Mouse (Mus musculus) forebrain, embryonic 14.5 days (tissue): ENCODE data around the gene Dnajc2. TPM values are rescaled to one million over a fixed set of nuclear protein-coding genes. Genes with fewer than 3 reads are reported as not detected.
"Not testable (repeated sequence)": the region's sequence is repeated elsewhere in the genome, so short reads cannot be mapped to it uniquely, and the experiment has no call there.

Experiments used
- ATAC-seq: fragments of 200-750 bp; cut with Nextera tagmentation; 2 replicates; pipeline ENCODE4 v1.8.0; 2017; ENCODE audit warnings: mild to moderate bottlenecking, moderate library complexity
- DNase-seq: peaks from one replicate; pipeline ENCODE4 v3.0.0-alpha.2; 2015; ENCODE audit warnings: low spot score
- H3K27ac ChIP-seq: fragments of 300-500 bp; sonication (generic); 2 replicates; pipeline ENCODE4 v1.5.1; 2014; ENCODE audit warnings: low read depth, mild to moderate bottlenecking, control low read depth, low read length, moderate library complexity
- H3K27me3 ChIP-seq: fragments of 300-500 bp; sonication (generic); replicated peaks from 2 replicates; pipeline ENCODE4 v1.6.1; 2014; ENCODE audit warnings: low read length, control low read depth, mixed read lengths; ENCODE audit not compliant: control insufficient read depth, insufficient read depth
- H3K36me3 ChIP-seq: fragments of 300-500 bp; sonication (generic); 2 replicates; pipeline ENCODE4 v1.6.1; 2014; ENCODE audit warnings: low read length, control low read depth; ENCODE audit not compliant: control insufficient read depth, insufficient read depth
- H3K4me1 ChIP-seq: fragments of 300-500 bp; sonication (generic); 2 replicates; pipeline ENCODE4 v1.6.1; 2014; ENCODE audit warnings: antibody characterized with exemption, low read length, control low read depth; ENCODE audit not compliant: control insufficient read depth, insufficient read depth
- H3K4me2 ChIP-seq: fragments of 300-500 bp; sonication (generic); 2 replicates; pipeline ENCODE4 v1.6.1; 2014; ENCODE audit warnings: mild to moderate bottlenecking, control low read depth, low read length
- H3K4me3 ChIP-seq: fragments of 300-500 bp; sonication (generic); 2 replicates; pipeline ENCODE4 v1.5.1; 2014; ENCODE audit warnings: low read depth, low read length, control low read depth
- H3K9ac ChIP-seq: fragments of 300-500 bp; sonication (generic); 2 replicates; pipeline ENCODE4 v1.6.1; 2014; ENCODE audit warnings: mild to moderate bottlenecking, low read length, control low read depth, moderate library complexity
- H3K9me3 ChIP-seq: fragments of 300-500 bp; sonication (generic); replicated peaks from 2 replicates; pipeline ENCODE4 v1.6.1; 2016; ENCODE audit warnings: low read length, control low read depth, mixed read lengths; ENCODE audit not compliant: control insufficient read depth
- WGBS: fragments of 180-500 bp; shearing (Covaris S2); extraction: QIAGEN DNeasy Blood & Tissue Kit; methylation state at CpG from one replicate; pipeline ENCODE4 v1.1.7; 2014; 5-methylcytosine and 5-hydroxymethylcytosine counted together
- polyA plus RNA-seq: library from polyadenylated mRNA; unstranded; fragments of >200 nt; fragmentation: Nextera tagmentation; extraction: Ambion mirVana; gene quantifications from 2 replicates; pipeline ENCODE4 v1.2.1, GENCODE M21; 2014

The Dnajc2 gene
- polyA plus RNA-seq, 1 experiment from 2014 or later: 66.8 TPM

DNA sequence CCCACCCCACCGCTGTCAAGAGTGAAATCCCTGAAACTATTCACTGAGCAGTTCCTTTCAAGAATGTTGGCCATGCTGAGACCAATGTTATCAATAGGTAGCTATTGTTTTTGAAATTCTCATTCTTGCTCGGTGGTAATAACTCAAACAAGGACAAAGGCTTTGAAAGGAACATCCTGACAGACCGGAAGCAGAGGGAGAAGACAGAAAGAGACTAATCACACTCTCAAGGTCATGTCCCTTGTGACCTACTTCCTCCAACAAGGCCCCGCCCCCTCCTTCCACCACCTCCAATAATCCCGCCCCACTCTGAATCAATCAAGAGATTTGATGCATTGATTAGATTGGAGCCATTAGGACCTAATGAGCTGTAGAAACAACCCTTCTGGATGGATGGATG, 66.5 kb downstream of the Dnajc2 start:
- 92% methylated on average over 5 of the region's 5 CpGs for WGBS
- H3K4me1 ChIP-seq: no peaks in the 10 kb centered on the region; the same call in 1 of the 2 replicates
- H3K36me3 ChIP-seq: no peaks in the 10 kb centered on the region
- H3K4me3 ChIP-seq: no peak overlapping the region
- H3K9me3 ChIP-seq: no peaks in the 10 kb centered on the region
- no peak overlapping the region for H3K9ac ChIP-seq
- no peak for ATAC-seq
- no peak overlapping the region for H3K4me2 ChIP-seq
- no peaks in the 10 kb centered on the region for H3K27me3 ChIP-seq
- DNase-seq: no peak
- H3K27ac ChIP-seq: no peak overlapping the region

DNA sequence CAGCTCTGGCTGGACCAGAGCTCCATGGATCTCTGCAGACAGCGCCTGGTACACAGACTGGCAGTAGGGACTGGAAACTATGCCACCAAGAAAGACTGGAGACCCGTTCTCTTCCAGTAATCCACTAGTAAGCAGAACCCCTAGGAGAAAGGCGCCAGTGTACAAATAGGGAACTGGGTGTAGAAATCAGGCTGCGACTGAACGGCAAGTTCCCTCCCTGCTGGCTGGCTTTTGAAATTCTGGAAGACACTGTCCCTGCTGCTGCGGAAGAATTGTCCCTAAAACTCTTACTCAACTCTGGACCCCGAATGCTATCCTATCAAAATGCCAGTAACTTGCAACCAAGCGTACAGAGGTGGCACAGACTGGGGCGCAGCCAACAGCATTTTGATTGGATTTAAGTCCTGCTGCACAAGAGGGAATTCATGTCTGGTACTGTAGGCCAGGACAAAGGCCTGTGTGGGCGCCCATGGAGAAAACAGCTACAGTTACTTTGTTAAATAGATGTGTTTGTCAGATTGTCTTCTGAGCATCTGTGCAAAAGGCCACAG, 67.8 kb downstream of the Dnajc2 start:
- Histone ChIP-seq H3K36me3 (no peaks in the 10 kb centered on the region), H3K9me3 (no peaks in the 10 kb centered on the region), H3K27ac (no peak overlapping the region), H3K4me3 (no peak overlapping the region), H3K4me2 (no peak overlapping the region), H3K4me1 (no peaks in the 10 kb centered on the region; the same call in 1 of the 2 replicates), H3K27me3 (no peaks in the 10 kb centered on the region), H3K9ac (no peak overlapping the region)
- WGBS: 69% methylated on average over 10 of the region's 10 CpGs
- peak; percentile 44 for DNase-seq
- no peak for ATAC-seq

DNA sequence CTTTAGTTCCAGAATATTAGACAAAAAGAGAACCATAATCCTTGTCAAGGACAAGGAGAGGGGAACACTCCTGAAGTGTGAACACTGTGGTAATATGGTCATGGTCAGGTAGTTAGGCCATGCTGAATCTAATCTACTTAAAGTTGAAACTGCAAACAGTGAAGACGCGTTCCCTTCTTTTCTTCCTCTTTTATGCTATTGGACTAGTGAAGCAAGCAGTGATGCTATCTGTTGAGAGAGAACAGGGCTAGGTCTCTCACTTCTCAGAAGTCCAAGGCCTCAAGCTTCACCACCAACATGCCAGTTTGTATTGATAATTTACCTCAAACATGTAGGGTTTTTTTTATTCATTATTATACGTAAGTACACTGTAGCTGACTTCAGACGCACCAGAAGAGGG, 70.6 kb downstream of the Dnajc2 start:
- no peaks in the 10 kb centered on the region; the same call in 1 of the 2 replicates for H3K4me1 ChIP-seq
- no peak overlapping the region for H3K9ac ChIP-seq
- 96% methylated on average over 4 of the region's 4 CpGs for WGBS

DNA sequence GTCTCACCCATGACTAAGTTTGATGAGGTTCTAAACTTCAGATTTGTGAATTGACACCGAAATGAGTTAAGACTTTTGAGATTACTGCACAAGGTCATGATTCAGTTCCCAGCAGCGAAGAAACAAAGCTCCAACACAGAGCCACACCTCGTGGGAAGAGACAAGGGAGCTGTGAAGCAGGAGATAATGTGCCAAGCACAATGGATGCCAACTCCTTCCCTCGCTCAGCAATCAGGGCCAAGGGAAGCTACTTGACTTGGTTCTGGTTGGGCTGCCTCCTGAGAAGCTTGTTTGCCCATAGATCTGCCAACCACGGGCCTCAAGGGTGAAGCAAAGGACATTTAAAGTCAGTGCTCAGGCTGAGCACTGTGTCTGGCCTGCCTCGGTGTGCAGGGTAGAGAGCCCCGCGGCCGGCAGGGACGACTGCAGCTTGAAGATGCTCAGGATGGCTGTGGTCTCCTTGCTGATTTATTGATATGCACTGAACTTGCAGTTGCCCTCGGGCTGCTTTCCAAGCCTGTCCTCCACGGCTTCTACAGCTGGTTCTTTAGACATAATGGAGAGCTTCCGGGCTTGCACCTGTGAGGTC, 72.8 kb downstream of the Dnajc2 start:
- H3K9ac ChIP-seq: no peak overlapping the region
- H3K27me3 ChIP-seq: no peaks in the 10 kb centered on the region
- no peak for DNase-seq
- H3K4me3 ChIP-seq: no peak overlapping the region
- ATAC-seq: no peak
- H3K27ac ChIP-seq: no peak overlapping the region
- H3K4me1 ChIP-seq: no peaks in the 10 kb centered on the region
- no peak overlapping the region for H3K4me2 ChIP-seq
- H3K9me3 ChIP-seq: no peaks in the 10 kb centered on the region
- 76% methylated on average over 13 of the region's 13 CpGs for WGBS
- no peaks in the 10 kb centered on the region for H3K36me3 ChIP-seq

More for the DNA sequence above, 70.6 kb downstream of the Dnajc2 start:
- H3K4me2 ChIP-seq: no peak overlapping the region
- H3K4me3 ChIP-seq: no peak overlapping the region
- H3K27me3 ChIP-seq: no peaks in the 10 kb centered on the region
- no peaks in the 10 kb centered on the region for H3K9me3 ChIP-seq
- ATAC-seq: no peak
- no peak for DNase-seq
- H3K36me3 ChIP-seq: no peaks in the 10 kb centered on the region
- no peak overlapping the region for H3K27ac ChIP-seq

- 83% methylated on average over 8 of the region's 8 CpGs for WGBS
- H3K9ac ChIP-seq, H3K4me3 ChIP-seq, H3K27me3 ChIP-seq, H3K9me3 ChIP-seq, H3K27ac ChIP-seq, H3K4me1 ChIP-seq, H3K36me3 ChIP-seq, H3K4me2 ChIP-seq, ATAC-seq: not testable (repeated sequence)
- peak; percentile 39 for DNase-seq
Measured at GRCm38 (mm10) chr5:21708011-21708410, 77.0 kb downstream of the Dnajc2 start.

Other genes starting within 250 kb of the Dnajc2 start
- 6.3 and 6.9 TPM in 2 replicates for gene Lrrc17, start 241.7 kb downstream of the Dnajc2 start, polyA plus RNA-seq
- 0.10 and 0.18 TPM in 2 replicates for gene Fbxl13, start 139.6 kb downstream of the Dnajc2 start, polyA plus RNA-seq
- gene Armc10, start 139.4 kb downstream of the Dnajc2 start, polyA plus RNA-seq: 93.3 and 101 TPM in 2 replicates
- 4.5 and 4.6 TPM in 2 replicates for gene Napepld, start 83.9 kb downstream of the Dnajc2 start, polyA plus RNA-seq
- gene Pmpcb, start 48.1 kb downstream of the Dnajc2 start, polyA plus RNA-seq: 104 and 106 TPM in 2 replicates
- gene Psmc2, start within 50 bp of the Dnajc2 start, polyA plus RNA-seq: 206 and 211 TPM in 2 replicates
- 0.17 TPM in 1 of 2 replicates, not detected in the other for gene Slc26a5, start 80.4 kb upstream of the Dnajc2 start, polyA plus RNA-seq